Mouse (Mus musculus) embryonic facial prominence, embryonic 14.5 days (tissue): ENCODE measurements around the gene Fastkd5. TPM values are rescaled to one million over a fixed set of nuclear protein-coding genes. Genes with fewer than 3 reads are reported as not detected.
"Not testable (repeated sequence)": the region's sequence is repeated elsewhere in the genome, so short reads cannot be mapped to it uniquely, and the experiment has no call there.

Experiments
- ATAC-seq: fragments of 200-750 bp; cut with Nextera tagmentation; 2 replicates; pipeline ENCODE4 v1.8.0; 2017; ENCODE audit warnings: low read depth, moderate number of reproducible peaks, moderate TSS enrichment
- DNase-seq: peaks from one replicate; pipeline ENCODE4 v3.0.0-alpha.2; 2015; ENCODE audit warnings: low spot score
- H3K27ac ChIP-seq: fragments of 300-500 bp; sonication (generic); replicated peaks from 2 replicates; pipeline ENCODE4 v1.5.1; 2014; ENCODE audit warnings: low read depth, mild to moderate bottlenecking, low read length, moderate library complexity
- H3K27me3 ChIP-seq: fragments of 300-500 bp; sonication (generic); replicated peaks from 2 replicates; pipeline ENCODE4 v1.6.1; 2014; ENCODE audit warnings: low read length; ENCODE audit not compliant: control insufficient read depth, insufficient read depth
- H3K36me3 ChIP-seq: fragments of 300-500 bp; sonication (generic); 2 replicates; pipeline ENCODE4 v1.6.1; 2014; ENCODE audit warnings: low read length, mixed read lengths; ENCODE audit not compliant: control insufficient read depth, insufficient read depth
- H3K4me1 ChIP-seq: fragments of 300-500 bp; sonication (generic); 2 replicates; pipeline ENCODE4 v1.6.1; 2014; ENCODE audit warnings: antibody characterized with exemption, low read length; ENCODE audit not compliant: control insufficient read depth, insufficient read depth
- H3K4me2 ChIP-seq: fragments of 300-500 bp; sonication (generic); 2 replicates; pipeline ENCODE4 v1.6.1; 2014; ENCODE audit warnings: low read depth, mild to moderate bottlenecking, low read length, moderate library complexity, mixed read lengths
- H3K4me3 ChIP-seq: fragments of 300-500 bp; sonication (generic); 2 replicates; pipeline ENCODE4 v1.5.1; 2014; ENCODE audit warnings: low read depth, mild to moderate bottlenecking, low read length
- H3K9ac ChIP-seq: fragments of 300-500 bp; sonication (generic); 2 replicates; pipeline ENCODE4 v1.6.1; 2014; ENCODE audit warnings: low read depth, mild to moderate bottlenecking, low read length, moderate library complexity, mixed read lengths
- H3K9me3 ChIP-seq: fragments of 300-500 bp; sonication (generic); 2 replicates; pipeline ENCODE4 v1.6.1; 2016; ENCODE audit warnings: low read length; ENCODE audit not compliant: control insufficient read depth
- WGBS: fragments of 180-500 bp; shearing (Covaris S2); extraction: QIAGEN DNeasy Blood & Tissue Kit; methylation state at CpG from one replicate; pipeline ENCODE4 v1.1.7; 2014; 5-methylcytosine and 5-hydroxymethylcytosine counted together
- polyA plus RNA-seq: library from polyadenylated mRNA; unstranded; fragments of >200 nt; fragmentation: Nextera tagmentation; extraction: Ambion mirVana; gene quantifications from 2 replicates; pipeline ENCODE4 v1.2.1, GENCODE M21; 2014

Fastkd5 gene
- polyA plus RNA-seq, 1 experiment from 2014 or later: 15.4 TPM

DNA sequence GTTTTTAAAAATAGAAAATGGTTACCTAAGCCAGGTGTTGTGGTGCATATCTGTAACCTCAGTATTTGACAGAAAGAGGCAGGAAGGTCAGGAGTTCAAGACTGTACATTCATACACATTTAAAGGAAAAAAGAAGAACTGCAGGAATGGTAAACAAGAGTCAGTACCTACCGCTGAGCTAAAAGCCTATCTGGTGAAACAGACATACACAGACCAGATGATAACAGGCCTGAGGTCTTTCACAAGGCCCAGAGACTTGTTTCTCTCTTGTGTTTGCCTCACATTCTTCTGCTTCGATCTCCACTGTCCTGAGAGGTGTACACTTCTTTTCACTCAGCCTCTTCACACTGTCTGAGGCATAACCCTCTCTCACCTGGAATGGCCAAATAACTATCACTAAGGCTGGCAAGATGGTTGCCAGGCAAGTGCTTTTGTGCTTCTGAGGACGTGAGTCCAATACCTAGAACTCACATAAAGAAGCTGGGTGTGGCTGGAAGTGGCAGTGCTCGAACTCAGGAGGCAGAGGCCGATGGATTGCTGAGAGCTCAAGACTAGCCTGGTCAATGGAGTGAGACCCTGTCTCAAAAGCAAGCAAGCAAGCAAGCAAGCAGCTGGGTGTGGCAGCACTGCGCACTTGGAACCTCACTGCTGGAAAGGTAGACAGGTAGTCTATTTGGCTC is 26.0 kb upstream of the Fastkd5 start:
- 91% methylated on average over 6 of the region's 6 CpGs for WGBS
- no peak for ATAC-seq
- no peaks in the 10 kb centered on the region for H3K4me1 ChIP-seq

DNA sequence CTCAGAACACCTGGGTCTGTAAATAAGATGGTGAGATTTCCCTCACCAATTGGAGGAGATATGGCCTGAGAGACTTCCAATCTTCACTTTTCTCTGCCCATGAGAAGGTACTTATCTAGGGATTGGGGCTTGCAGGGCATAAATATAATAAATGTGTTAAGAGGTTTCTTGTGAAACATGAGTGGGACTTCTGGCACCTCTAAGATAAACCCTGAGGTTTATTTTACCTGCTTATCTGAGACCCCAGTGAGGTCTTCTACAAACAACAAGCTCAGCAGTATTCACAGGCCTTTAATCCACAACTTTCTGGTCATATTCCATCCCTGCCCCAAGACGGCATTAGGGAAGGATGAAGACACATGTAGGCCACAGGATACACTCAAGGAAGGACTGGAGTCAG is 23.9 kb upstream of the Fastkd5 start:
- Histone ChIP-seq H3K27ac (no peak overlapping the region), H3K36me3 (peaks cover 76% of the 10 kb centered on the region), H3K4me1 (no peaks in the 10 kb centered on the region), H3K4me2 (no peak overlapping the region), H3K4me3 (no peak overlapping the region), H3K9me3 (no peaks in the 10 kb centered on the region), H3K9ac (no peak overlapping the region), H3K27me3 (no peaks in the 10 kb centered on the region)
- ATAC-seq: no peak
- 95% methylated on average over 1 of the region's 1 CpGs for WGBS
- no peak for DNase-seq

More for the DNA sequence above, 26.0 kb upstream of the Fastkd5 start:
- Histone ChIP-seq H3K27me3 (no peaks in the 10 kb centered on the region), H3K9ac (no peak overlapping the region), H3K9me3 (no peaks in the 10 kb centered on the region), H3K4me2 (no peak overlapping the region), H3K36me3 (peaks cover 97% of the 10 kb centered on the region), H3K4me3 (no peak overlapping the region), H3K27ac (no peak overlapping the region)
- DNase-seq: no peak

DNA sequence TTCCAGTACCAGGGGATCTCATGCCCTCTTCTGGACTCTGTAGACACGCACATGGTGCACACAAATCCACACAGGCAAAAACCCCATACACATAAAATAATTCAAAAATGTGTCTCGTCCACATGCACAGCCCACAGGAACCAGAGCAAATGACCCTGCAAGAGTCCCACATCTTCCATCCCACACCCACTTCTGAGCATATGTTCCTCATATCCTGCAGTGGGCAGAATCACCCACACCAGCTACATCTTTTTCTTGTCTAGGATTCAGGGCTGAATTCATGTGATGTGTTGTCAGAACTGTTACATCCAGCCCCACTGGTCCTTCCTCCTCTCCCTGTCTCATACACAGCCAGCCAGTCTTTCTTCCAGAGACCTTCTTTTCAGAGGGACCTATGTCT is 23.5 kb upstream of the Fastkd5 start:
- Histone ChIP-seq H3K27me3 (no peaks in the 10 kb centered on the region), H3K9me3 (no peaks in the 10 kb centered on the region), H3K27ac (no peak overlapping the region), H3K36me3 (peaks cover 72% of the 10 kb centered on the region), H3K4me1 (no peaks in the 10 kb centered on the region), H3K4me2 (no peak overlapping the region), H3K4me3 (no peak overlapping the region), H3K9ac (no peak overlapping the region)
- no peak for ATAC-seq
- 87% methylated on average over 2 of the region's 2 CpGs for WGBS
- DNase-seq: no peak

DNA sequence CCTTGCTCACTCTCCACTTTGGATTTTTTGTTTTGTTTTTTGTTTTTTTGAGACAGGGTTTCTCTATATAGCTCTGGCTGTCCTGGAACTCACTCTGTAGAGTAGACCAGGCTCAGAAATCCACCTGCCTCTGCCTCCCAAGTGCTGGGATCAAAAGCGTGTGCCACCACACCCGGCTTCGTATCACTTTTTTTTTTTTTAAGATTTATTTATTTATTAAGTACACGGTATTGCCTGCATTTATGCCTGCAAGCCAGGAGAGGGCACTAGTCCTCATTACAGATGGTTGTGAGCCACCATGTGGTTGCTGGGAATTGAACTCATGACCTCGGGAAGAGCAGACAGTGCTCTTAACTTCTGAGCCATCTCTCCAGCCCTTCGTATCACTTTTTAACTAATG is 19.2 kb upstream of the Fastkd5 start:
- not testable (repeated sequence) for DNase-seq, H3K27ac ChIP-seq, H3K27me3 ChIP-seq, H3K9me3 ChIP-seq, ATAC-seq, H3K4me1 ChIP-seq, H3K4me3 ChIP-seq, H3K4me2 ChIP-seq, H3K9ac ChIP-seq
- 78% methylated on average over 6 of the region's 6 CpGs for WGBS
- peaks cover 29% of the 10 kb centered on the region for H3K36me3 ChIP-seq

DNA sequence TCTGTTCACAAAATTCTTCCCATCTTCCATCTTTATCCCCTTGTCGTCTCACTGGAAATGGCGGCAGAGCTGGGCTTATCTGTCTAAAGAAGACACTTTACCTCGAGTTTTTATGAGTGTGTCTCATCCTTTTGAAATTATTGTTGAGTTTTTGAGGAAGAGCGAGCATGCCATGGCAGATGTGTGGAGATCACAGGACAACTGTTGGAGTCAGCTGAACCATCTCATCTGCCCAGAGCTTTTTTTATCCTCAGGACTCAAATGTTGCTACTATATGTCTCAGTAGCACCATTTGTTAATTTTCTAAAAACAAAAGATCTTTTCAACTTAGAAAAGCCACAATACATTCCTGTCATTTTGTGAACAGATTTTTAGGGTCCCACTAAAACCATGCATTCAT is 15.4 kb upstream of the Fastkd5 start:
- ATAC-seq: no peak
- no peaks in the 10 kb centered on the region for H3K36me3 ChIP-seq
- no peak overlapping the region for H3K4me3 ChIP-seq
- no peak overlapping the region for H3K9ac ChIP-seq
- 78% methylated on average over 4 of the region's 4 CpGs for WGBS
- no peak overlapping the region for H3K4me2 ChIP-seq
- DNase-seq: no peak
- H3K9me3 ChIP-seq: no peaks in the 10 kb centered on the region
- peaks cover 9% of the 10 kb centered on the region; the same call in 1 of the 2 replicates for H3K4me1 ChIP-seq
- H3K27me3 ChIP-seq: no peaks in the 10 kb centered on the region
- no peak overlapping the region for H3K27ac ChIP-seq

DNA sequence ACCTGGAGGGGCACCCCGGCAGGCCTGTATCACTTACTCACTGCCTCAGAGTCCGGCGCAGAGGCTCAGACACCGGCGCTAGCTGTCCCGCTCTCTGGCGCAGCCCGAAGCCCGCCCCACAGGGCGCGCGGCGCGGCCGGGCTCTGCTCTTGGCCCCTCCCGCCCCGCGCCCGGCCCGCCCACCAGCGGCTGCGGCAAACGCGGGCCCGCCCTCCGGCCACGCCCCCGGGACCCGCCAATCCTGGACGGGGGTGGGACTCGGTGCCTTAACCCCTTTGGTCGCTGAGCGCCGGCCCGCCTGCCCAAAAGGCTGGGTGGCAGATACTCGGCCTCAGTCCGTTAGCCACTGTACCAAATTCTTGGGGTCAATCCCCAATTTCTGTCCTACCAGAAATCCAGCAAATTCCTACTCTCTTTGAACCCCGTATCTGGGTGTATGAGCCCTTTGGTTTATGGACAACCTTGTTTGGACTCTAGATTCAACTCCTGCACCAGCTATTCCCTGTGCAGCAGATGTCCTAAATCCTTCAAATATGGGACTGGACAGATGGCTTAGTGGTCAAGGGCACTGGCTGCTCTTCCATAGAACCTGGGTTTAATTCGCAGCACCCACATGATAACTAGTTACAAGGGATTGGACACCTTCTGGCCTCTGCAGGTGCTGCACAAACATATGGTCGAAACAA is 13.0 kb upstream of the Fastkd5 start, which contains the start of gene Lzts3:
Gene Lzts3, minus strand, starts transcription at position 120 of the 686 bp plus-strand sequence.
- H3K9me3 ChIP-seq: no peaks in the 10 kb centered on the region
- ATAC-seq: peak; percentile 93
- H3K36me3 ChIP-seq: no peaks in the 10 kb centered on the region
- H3K4me2 ChIP-seq: peak within 1 kb of the TSS; percentile 96
- peak; percentile 95 for DNase-seq
- peaks cover 9% of the 10 kb centered on the region; the same call in 1 of the 2 replicates for H3K4me1 ChIP-seq
- WGBS: 5% methylated on average over 20 of the region's 40 CpGs
- peaks cover 2% of the 10 kb centered on the region for H3K27me3 ChIP-seq
- H3K27ac ChIP-seq: no peak within 1 kb of the TSS
- peak within 1 kb of the TSS; percentile 76 for H3K4me3 ChIP-seq
- peak within 1 kb of the TSS; percentile 74 for H3K9ac ChIP-seq

DNA sequence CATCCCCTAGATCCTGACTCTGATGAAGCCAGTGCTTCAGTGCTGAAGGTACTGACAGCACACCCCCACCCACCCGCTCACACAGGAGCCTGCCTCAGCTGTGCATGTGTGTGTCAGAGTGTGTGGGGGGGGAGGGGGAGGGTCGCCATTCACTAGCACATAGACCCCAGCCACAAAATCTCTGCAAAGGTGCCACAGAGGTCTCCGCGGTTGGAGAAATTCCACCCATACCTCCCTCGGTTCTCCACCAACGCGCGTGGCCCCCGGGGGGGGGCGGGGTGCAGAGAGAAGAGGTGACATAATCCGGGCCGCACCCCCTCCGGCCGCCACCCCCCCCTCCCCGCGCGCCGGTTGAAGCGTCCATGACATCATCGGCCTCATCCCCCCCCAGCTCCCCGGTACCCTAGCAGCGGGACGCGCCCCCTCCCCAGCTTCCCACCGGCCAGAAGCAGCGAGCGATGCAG is 12.4 kb upstream of the Fastkd5 start:
- ATAC-seq (peak; percentile 59), DNase-seq (no peak)
- H3K9me3 ChIP-seq: no peaks in the 10 kb centered on the region
- peak overlapping the region; percentile 76 for H3K4me3 ChIP-seq
- no peak overlapping the region for H3K27ac ChIP-seq
- H3K9ac ChIP-seq: peak overlapping the region; percentile 74
- peak overlapping the region; percentile 96 for H3K4me2 ChIP-seq
- WGBS: 1% methylated on average over 15 of the region's 27 CpGs
- H3K36me3 ChIP-seq: no peaks in the 10 kb centered on the region
- peaks cover 6% of the 10 kb centered on the region for H3K27me3 ChIP-seq
- peaks cover 9% of the 10 kb centered on the region; the same call in 1 of the 2 replicates for H3K4me1 ChIP-seq

DNA sequence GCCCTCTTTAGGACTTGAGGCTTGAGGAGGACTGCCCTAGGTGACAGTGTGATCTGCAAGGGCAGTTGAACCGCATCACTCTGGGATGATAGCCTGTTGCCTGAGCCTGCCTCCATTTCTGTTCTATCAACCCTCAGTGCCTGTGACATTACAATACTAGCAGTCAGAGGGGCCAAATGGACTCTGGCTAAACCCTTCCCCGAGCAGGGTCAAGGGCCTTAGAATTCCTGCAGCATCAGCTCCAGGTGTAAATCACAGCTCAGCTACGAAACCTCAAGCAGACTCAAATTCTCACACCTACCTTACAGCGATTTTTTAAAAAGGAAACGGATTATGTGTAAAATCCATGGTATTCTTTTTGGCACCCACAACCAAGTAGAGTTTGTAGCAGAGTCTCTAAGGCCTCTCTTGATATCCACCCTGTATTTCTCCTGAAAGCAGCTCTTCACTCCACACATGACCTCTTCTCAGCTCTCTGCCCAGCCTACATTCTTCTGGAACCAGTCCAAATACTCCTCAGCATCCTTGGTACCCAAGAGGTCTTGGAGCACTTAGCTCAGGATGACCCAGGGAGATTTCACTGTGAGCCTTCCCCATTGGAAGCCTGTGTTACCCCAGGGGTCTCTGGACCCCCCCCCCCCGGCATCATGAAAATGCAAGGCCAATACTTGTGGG is 11.7 kb upstream of the Fastkd5 start:
- peak overlapping the region; percentile 96 for H3K4me2 ChIP-seq
- peak overlapping the region; percentile 76 for H3K4me3 ChIP-seq
- no peak overlapping the region for H3K9ac ChIP-seq
- peaks cover 14% of the 10 kb centered on the region for H3K27me3 ChIP-seq
- peaks cover 9% of the 10 kb centered on the region; the same call in 1 of the 2 replicates for H3K4me1 ChIP-seq
- 70% methylated on average over 6 of the region's 6 CpGs for WGBS
- no peak for ATAC-seq
- no peaks in the 10 kb centered on the region for H3K9me3 ChIP-seq
- H3K27ac ChIP-seq: no peak overlapping the region
- DNase-seq: no peak
- H3K36me3 ChIP-seq: no peaks in the 10 kb centered on the region
